Mouse (Mus musculus) embryonic facial prominence, embryonic 10.5 days (tissue): Measurements from ENCODE around the gene Cela3a. TPM values are rescaled to one million over a fixed set of nuclear protein-coding genes. Genes with fewer than 3 reads are reported as not detected.

Source experiments
- DNase-seq: peaks from one replicate; pipeline ENCODE4 v3.0.0-alpha.2; 2017; ENCODE audit warnings: low spot score
- H3K27ac ChIP-seq: fragments of 300-500 bp; sonication (generic); replicated peaks from 2 replicates; pipeline ENCODE4 v1.5.1; 2016; ENCODE audit warnings: mild to moderate bottlenecking
- H3K27me3 ChIP-seq: fragments of 300-500 bp; sonication (generic); replicated peaks from 2 replicates; pipeline ENCODE4 v1.6.1; 2016; ENCODE audit warnings: low read depth, mild to moderate bottlenecking; ENCODE audit not compliant: poor library complexity, severe bottlenecking
- H3K36me3 ChIP-seq: fragments of 300-500 bp; sonication (generic); replicated peaks from 2 replicates; pipeline ENCODE4 v1.6.1; 2016; ENCODE audit warnings: mild to moderate bottlenecking, moderate library complexity
- H3K4me1 ChIP-seq: fragments of 300-500 bp; sonication (generic); 2 replicates; pipeline ENCODE4 v1.6.1; 2016
- H3K4me3 ChIP-seq: fragments of 300-500 bp; sonication (generic); 2 replicates; pipeline ENCODE4 v1.5.1; 2016; ENCODE audit warnings: mild to moderate bottlenecking, moderate library complexity
- H3K9me3 ChIP-seq: fragments of 300-500 bp; sonication (generic); 2 replicates; pipeline ENCODE4 v1.6.1; 2016; ENCODE audit warnings: mild to moderate bottlenecking
- WGBS: fragments of 180-500 bp; shearing (Covaris S2); methylation state at CpG from one replicate; pipeline ENCODE4 v1.1.7; 2016; 5-methylcytosine and 5-hydroxymethylcytosine counted together
- polyA plus RNA-seq: library from polyadenylated mRNA; unstranded; fragments of >200 nt; fragmentation: Nextera tagmentation; extraction: Ambion mirVana; gene quantifications from 2 replicates; pipeline ENCODE4 v1.2.1, GENCODE M21; 2016

Cela3a gene
- polyA plus RNA-seq = not detected in 2 replicates

DNA sequence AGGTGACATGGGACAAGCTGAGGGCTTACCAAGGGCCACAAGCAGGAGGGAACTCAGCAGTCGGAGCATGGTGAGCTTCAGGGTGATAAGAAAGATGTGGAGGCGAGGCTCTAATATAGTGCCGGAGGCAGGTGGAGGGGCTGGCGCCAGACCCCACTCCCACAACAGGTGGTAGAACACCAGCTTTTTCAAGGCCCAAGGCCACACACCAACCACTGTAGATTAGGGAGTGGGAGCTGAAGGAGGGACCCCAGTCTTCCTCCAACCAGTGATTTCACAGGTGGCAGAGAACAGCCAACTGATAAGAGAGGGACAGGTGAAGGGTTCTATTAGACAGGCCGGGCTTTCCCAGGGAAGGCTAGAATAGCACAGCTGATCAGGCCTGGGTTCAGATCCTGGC is at the start of gene Cela3a:
Gene Cela3a (minus strand): TSS at position 101 of the 400 bp plus-strand sequence.
- 92% methylated on average over 5 of the region's 5 CpGs for WGBS
- DNase-seq = no peak

GRCm38 (mm10) chr4:137458861-137459260 is 49.3 kb upstream of the Cela3a start:
- Histone ChIP-seq H3K27me3 (no peaks in the 10 kb centered on the region), H3K27ac (0 out of 2 replicates have a peak overlapping the region, but pooled peaks have one; percentile 10), H3K4me3 (no peak overlapping the region), H3K36me3 (no peaks in the 10 kb centered on the region), H3K4me1 (peaks cover 31% of the 10 kb centered on the region), H3K9me3 (no peaks in the 10 kb centered on the region)
- DNase-seq = no peak
- WGBS = 70% methylated on average over 5 of the region's 5 CpGs

More for the DNA sequence above, at the start of gene Cela3a:
- no peaks in the 10 kb centered on the region for H3K27me3 ChIP-seq
- no peaks in the 10 kb centered on the region for H3K9me3 ChIP-seq
- H3K4me3 ChIP-seq = no peak within 1 kb of the TSS
- no peak within 1 kb of the TSS for H3K27ac ChIP-seq
- H3K4me1 ChIP-seq = no peaks in the 10 kb centered on the region
- no peaks in the 10 kb centered on the region for H3K36me3 ChIP-seq

DNA sequence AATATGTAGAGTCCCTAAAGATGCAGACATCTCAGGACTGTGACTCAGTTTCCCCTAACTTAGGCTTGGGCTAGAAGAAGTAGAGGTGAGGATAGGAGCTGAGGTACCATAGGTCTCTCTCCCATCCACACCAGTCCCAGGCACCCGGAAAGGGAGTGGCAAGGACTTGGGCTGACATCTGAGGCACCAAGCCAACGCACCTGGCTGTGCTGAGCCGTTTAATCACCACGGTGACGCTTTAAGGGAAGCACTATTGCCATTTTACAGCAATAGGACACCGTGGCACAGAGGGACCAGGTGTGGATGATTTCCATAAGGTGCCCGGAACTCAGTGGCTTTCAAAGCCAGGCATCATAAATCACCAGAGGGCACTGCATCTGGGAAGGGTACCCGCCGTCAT is 48.7 kb upstream of the Cela3a start:
- no peak overlapping the region for H3K4me3 ChIP-seq

GRCm38 (mm10) chr4:137457292-137457691 is 47.7 kb upstream of the Cela3a start:
- WGBS = 83% methylated on average over 4 of the region's 4 CpGs
- Histone ChIP-seq H3K27ac (no peak overlapping the region), H3K4me3 (no peak overlapping the region), H3K9me3 (no peaks in the 10 kb centered on the region), H3K27me3 (no peaks in the 10 kb centered on the region), H3K4me1 (peaks cover 37% of the 10 kb centered on the region), H3K36me3 (no peaks in the 10 kb centered on the region)
- no peak for DNase-seq

More for the DNA sequence above, 48.7 kb upstream of the Cela3a start:
- Histone ChIP-seq H3K4me1 (peaks cover 34% of the 10 kb centered on the region), H3K27ac (no peak overlapping the region), H3K36me3 (no peaks in the 10 kb centered on the region), H3K27me3 (no peaks in the 10 kb centered on the region), H3K9me3 (no peaks in the 10 kb centered on the region)
- WGBS = 89% methylated on average over 9 of the region's 9 CpGs
- DNase-seq = no peak

DNA sequence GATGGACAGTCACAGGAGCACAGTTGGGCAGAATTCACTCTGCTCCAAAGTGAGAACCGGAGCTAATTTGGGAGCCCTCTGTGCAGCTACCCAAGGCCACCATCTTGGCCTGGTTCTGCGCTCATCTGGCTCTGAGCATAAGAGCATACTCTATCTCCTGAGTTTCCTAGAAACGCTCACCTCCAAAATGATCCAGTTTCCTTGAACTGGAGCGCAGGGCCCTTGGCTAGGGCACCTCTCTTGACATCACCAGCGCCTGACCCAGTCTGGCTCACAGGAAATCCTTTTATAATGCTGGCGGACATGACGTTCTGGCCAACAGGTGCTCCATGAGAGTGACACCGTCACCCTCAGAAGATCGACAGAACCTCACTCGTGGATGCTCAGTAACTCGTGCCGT is 47.0 kb upstream of the Cela3a start:
- H3K4me1 ChIP-seq = peaks cover 32% of the 10 kb centered on the region
- no peaks in the 10 kb centered on the region for H3K36me3 ChIP-seq
- no peak for DNase-seq
- no peak overlapping the region for H3K27ac ChIP-seq
- WGBS = 87% methylated on average over 12 of the region's 12 CpGs
- H3K4me3 ChIP-seq = no peak overlapping the region
- H3K9me3 ChIP-seq = no peaks in the 10 kb centered on the region
- no peaks in the 10 kb centered on the region for H3K27me3 ChIP-seq

DNA sequence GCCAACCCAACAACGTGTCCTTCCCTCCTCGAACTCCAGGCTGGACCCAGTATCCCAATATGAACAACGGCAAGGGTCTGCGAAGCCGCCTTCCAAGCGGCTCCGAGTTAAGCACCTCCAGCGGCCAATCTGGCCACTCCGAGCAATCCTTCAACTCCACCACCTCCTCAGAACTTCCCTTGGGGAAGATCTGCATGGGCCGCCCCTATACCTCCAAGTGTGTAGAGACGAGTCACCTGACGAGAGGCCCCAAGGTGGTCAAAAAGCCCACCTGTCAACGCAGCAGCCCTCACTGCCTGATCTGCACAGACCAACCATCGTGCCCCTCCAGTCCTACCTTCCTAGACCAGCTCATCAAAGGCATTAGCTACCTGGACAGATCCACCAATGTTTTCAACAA is 45.0 kb upstream of the Cela3a start:
- 89% methylated on average over 14 of the region's 14 CpGs for WGBS
- no peaks in the 10 kb centered on the region for H3K9me3 ChIP-seq
- H3K27ac ChIP-seq = no peak overlapping the region
- no peaks in the 10 kb centered on the region for H3K27me3 ChIP-seq
- DNase-seq = no peak
- H3K4me1 ChIP-seq = peaks cover 19% of the 10 kb centered on the region
- H3K4me3 ChIP-seq = no peak overlapping the region
- no peaks in the 10 kb centered on the region for H3K36me3 ChIP-seq

- 82% methylated on average over 8 of the region's 8 CpGs for WGBS
- no peak within 1 kb of the TSS for H3K27ac ChIP-seq
- H3K4me3 ChIP-seq = no peak within 1 kb of the TSS
- peaks cover 17% of the 10 kb centered on the region for H3K4me1 ChIP-seq
- no peak for DNase-seq
- no peaks in the 10 kb centered on the region for H3K36me3 ChIP-seq
- H3K27me3 ChIP-seq = no peaks in the 10 kb centered on the region
- H3K9me3 ChIP-seq = no peaks in the 10 kb centered on the region
These were observed 43.7 kb upstream of the Cela3a start, which contains the start of gene 1700013G24Rik for GRCm38 (mm10) chr4:137453234-137453767. 1700013G24Rik (plus strand) TSS chr4:137453284.

DNA sequence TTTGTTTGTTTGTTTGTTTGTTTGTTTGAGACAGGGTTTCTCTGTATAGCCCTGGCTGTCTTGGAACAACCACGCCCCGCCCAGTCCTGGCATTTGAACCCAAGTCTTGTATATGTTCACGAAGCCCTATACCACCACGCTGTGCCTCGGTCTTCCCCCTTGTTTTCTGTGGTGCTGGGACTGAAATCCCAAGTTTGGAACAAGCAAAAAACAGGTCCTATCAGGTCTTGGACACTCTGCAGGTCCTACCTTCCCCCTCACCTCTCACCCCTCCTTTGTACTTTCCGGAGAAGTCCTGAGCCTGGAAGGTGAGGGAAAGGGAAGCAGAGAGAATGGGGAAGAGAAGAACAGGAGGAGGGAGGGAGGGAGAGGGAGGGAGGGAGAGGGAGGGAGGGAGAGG is 42.6 kb upstream of the Cela3a start:
- no peaks in the 10 kb centered on the region for H3K9me3 ChIP-seq
- no peak overlapping the region for H3K27ac ChIP-seq
- 90% methylated on average over 6 of the region's 6 CpGs for WGBS
- H3K27me3 ChIP-seq = no peaks in the 10 kb centered on the region
- DNase-seq = no peak
- H3K4me1 ChIP-seq = peaks cover 21% of the 10 kb centered on the region
- H3K36me3 ChIP-seq = no peaks in the 10 kb centered on the region
- H3K4me3 ChIP-seq = no peak overlapping the region

DNA sequence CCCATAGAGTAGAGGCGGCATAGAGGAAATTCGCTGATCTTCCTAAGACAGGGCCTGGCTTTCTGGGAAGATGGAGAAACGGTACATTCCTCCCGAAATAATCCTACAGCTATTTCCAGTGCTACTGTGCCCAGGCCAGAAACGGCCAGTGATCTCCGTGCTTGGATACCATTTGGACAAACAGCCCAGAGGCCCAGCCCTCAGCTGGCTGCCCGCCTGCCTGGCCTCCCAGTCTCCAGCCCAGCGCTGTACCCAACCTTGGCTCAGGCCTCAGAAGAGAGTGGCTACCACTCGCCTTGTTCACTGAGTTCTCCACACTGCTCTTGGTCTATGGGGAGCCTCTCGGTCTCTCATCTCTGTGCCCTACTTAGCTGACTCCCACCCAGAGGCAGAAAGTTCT is 40.1 kb upstream of the Cela3a start:
- H3K27me3 ChIP-seq = no peaks in the 10 kb centered on the region
- H3K27ac ChIP-seq = no peak overlapping the region; the same call in 1 of the 2 replicates
- no peaks in the 10 kb centered on the region for H3K9me3 ChIP-seq
- DNase-seq = no peak
- 85% methylated on average over 10 of the region's 10 CpGs for WGBS
- H3K36me3 ChIP-seq = no peaks in the 10 kb centered on the region
- peaks cover 21% of the 10 kb centered on the region for H3K4me1 ChIP-seq
- no peak overlapping the region for H3K4me3 ChIP-seq

- Histone ChIP-seq H3K27me3 (no peaks in the 10 kb centered on the region), H3K4me3 (no peak overlapping the region), H3K4me1 (peaks cover 21% of the 10 kb centered on the region), H3K27ac (no peak overlapping the region), H3K36me3 (no peaks in the 10 kb centered on the region), H3K9me3 (no peaks in the 10 kb centered on the region)
- WGBS = 72% methylated on average over 2 of the region's 2 CpGs
- DNase-seq = no peak
These were observed 39.5 kb upstream of the Cela3a start for GRCm38 (mm10) chr4:137449132-137449531.

GRCm38 (mm10) chr4:137448641-137449040 is 39.0 kb upstream of the Cela3a start:
- 59% methylated on average over 2 of the region's 2 CpGs for WGBS
- Histone ChIP-seq H3K4me1 (peaks cover 19% of the 10 kb centered on the region), H3K27ac (no peak overlapping the region), H3K4me3 (no peak overlapping the region), H3K36me3 (no peaks in the 10 kb centered on the region), H3K27me3 (no peaks in the 10 kb centered on the region), H3K9me3 (no peaks in the 10 kb centered on the region)
- DNase-seq = no peak

- H3K27ac ChIP-seq = no peak overlapping the region
- DNase-seq = no peak
- H3K27me3 ChIP-seq = no peaks in the 10 kb centered on the region
- no peaks in the 10 kb centered on the region for H3K36me3 ChIP-seq
- no peak overlapping the region for H3K4me3 ChIP-seq
- H3K4me1 ChIP-seq = peaks cover 17% of the 10 kb centered on the region
- WGBS = 62% methylated on average over 6 of the region's 6 CpGs
- H3K9me3 ChIP-seq = no peaks in the 10 kb centered on the region
These were observed 38.6 kb upstream of the Cela3a start for GRCm38 (mm10) chr4:137448197-137448596.

- H3K27ac ChIP-seq = no peak overlapping the region
- H3K4me1 ChIP-seq = peaks cover 14% of the 10 kb centered on the region
- no peak overlapping the region for H3K4me3 ChIP-seq
- no peak for DNase-seq
- 62% methylated on average over 7 of the region's 7 CpGs for WGBS
- no peaks in the 10 kb centered on the region for H3K9me3 ChIP-seq
- H3K27me3 ChIP-seq = no peaks in the 10 kb centered on the region
- H3K36me3 ChIP-seq = no peaks in the 10 kb centered on the region
These were observed 38.0 kb upstream of the Cela3a start for GRCm38 (mm10) chr4:137447363-137448196.
